Mouse (Mus musculus): Measurements from ENCODE around the gene Gpr176. TPM values are rescaled to one million over a fixed set of nuclear protein-coding genes. Genes with fewer than 3 reads are reported as not detected.

Gene Gpr176
- total RNA-seq, 2 experiments from 2014 or later = 2.0 to 2.2 TPM

- peak; percentile 81 for DNase-seq
Measured at GRCm38 (mm10) chr2:118373572-118374279, 507 bp upstream of the Gpr176 start.

GRCm38 (mm10) chr2:118372561-118372900 is 688 bp downstream of the Gpr176 start:
- no peak for DNase-seq

- DNase-seq = no peak
Measured at GRCm38 (mm10) chr2:118371841-118372240, 1.4 kb downstream of the Gpr176 start.

GRCm38 (mm10) chr2:118355138-118355719 is 18.0 kb downstream of the Gpr176 start:
- no peak for DNase-seq

- DNase-seq = no peak
Measured at GRCm38 (mm10) chr2:118353916-118354403, 19.3 kb downstream of the Gpr176 start.

GRCm38 (mm10) chr2:118353498-118353897 is 19.7 kb downstream of the Gpr176 start:
- no peak for DNase-seq

GRCm38 (mm10) chr2:118345535-118345934 is 27.7 kb downstream of the Gpr176 start:
- DNase-seq = no peak

- no peak for DNase-seq
Measured at GRCm38 (mm10) chr2:118343897-118344296, 29.3 kb downstream of the Gpr176 start.

GRCm38 (mm10) chr2:118341295-118341694 is 31.9 kb downstream of the Gpr176 start:
- no peak for DNase-seq

GRCm38 (mm10) chr2:118336084-118336483 is 37.1 kb downstream of the Gpr176 start:
- DNase-seq = no peak

- no peak for DNase-seq
Measured at GRCm38 (mm10) chr2:118322663-118323062, 50.6 kb downstream of the Gpr176 start.

GRCm38 (mm10) chr2:118321804-118322203 is 51.4 kb downstream of the Gpr176 start:
- no peak for DNase-seq

- DNase-seq = no peak
Measured at GRCm38 (mm10) chr2:118321094-118321493, 52.1 kb downstream of the Gpr176 start.

- DNase-seq = no peak
Measured at GRCm38 (mm10) chr2:118320519-118320918, 52.7 kb downstream of the Gpr176 start.

- no peak for DNase-seq
Measured at GRCm38 (mm10) chr2:118319176-118319575, 54.0 kb downstream of the Gpr176 start.

GRCm38 (mm10) chr2:118316939-118317338 is 56.3 kb downstream of the Gpr176 start:
- DNase-seq = no peak

- no peak for DNase-seq
Measured at GRCm38 (mm10) chr2:118315656-118316402, 57.4 kb downstream of the Gpr176 start.

GRCm38 (mm10) chr2:118307561-118307960 is 65.7 kb downstream of the Gpr176 start:
- peak; percentile 8 for DNase-seq

- DNase-seq = no peak
Measured at GRCm38 (mm10) chr2:118306966-118307365, 66.3 kb downstream of the Gpr176 start.

GRCm38 (mm10) chr2:118306522-118306895 is 66.7 kb downstream of the Gpr176 start:
- peak; percentile 24 for DNase-seq

GRCm38 (mm10) chr2:118305827-118306521 is 67.2 kb downstream of the Gpr176 start:
- no peak for DNase-seq

GRCm38 (mm10) chr2:118303456-118303855 is 69.8 kb downstream of the Gpr176 start:
- no peak for DNase-seq

GRCm38 (mm10) chr2:118301656-118302055 is 71.6 kb downstream of the Gpr176 start:
- no peak for DNase-seq

Data from adrenal gland, postnatal 10 days (tissue).